Mouse (Mus musculus) CH12.LX (cell line): Measurements from ENCODE around the gene Mybpc3. TPM values are rescaled to one million over a fixed set of nuclear protein-coding genes. Genes with fewer than 3 reads are reported as not detected.

ENCODE experiments used
- DNase-seq: peaks from one replicate; pipeline ENCODE4 v3.0.0-alpha.2; 2013; ENCODE audit errors: extremely low read depth
- H3K27ac ChIP-seq: 2 replicates; pipeline ENCODE4 v1.5.1; 2012; ENCODE audit warnings: low read depth, mild to moderate bottlenecking, control low read depth, moderate library complexity; ENCODE audit not compliant: insufficient read depth
- H3K27me3 ChIP-seq: replicated peaks from 2 replicates; pipeline ENCODE3; 2012; ENCODE audit warnings: inconsistent platforms
- H3K36me3 ChIP-seq, 2 experiments: replicated peaks in 1 of 2; 2 replicates each; pipeline versions ENCODE3 to v1.6.1; 2012; ENCODE audit warnings: inconsistent platforms in 1 of 2, low read length in 1 of 2, mild to moderate bottlenecking in 1 of 2, mixed read lengths in 1 of 2, moderate library complexity in 1 of 2; ENCODE audit not compliant: control insufficient read depth in 1 of 2, insufficient read depth in 1 of 2
- H3K4me1 ChIP-seq, 2 experiments: 2 replicates each; pipeline ENCODE4 v1.6.1; 2012; ENCODE audit warnings: inconsistent platforms in 1 of 2, moderate library complexity in 1 of 2; ENCODE audit not compliant: insufficient read depth in 2 of 2, control insufficient read depth in 1 of 2
- H3K4me2 ChIP-seq: 2 replicates; pipeline ENCODE4 v1.6.1; 2012; ENCODE audit warnings: low read depth, mild to moderate bottlenecking, control low read depth; ENCODE audit not compliant: poor library complexity, insufficient read depth, severe bottlenecking
- H3K4me3 ChIP-seq, 3 experiments: fragments of 150-350 bp in 1 of 3; sonication (generic) in 1 of 3; replicated peaks in 1 of 3; 2 replicates each; pipeline versions ENCODE3 to v1.5.1; 2011 to 2012; ENCODE audit warnings: low read depth in 2 of 3, low read length in 2 of 3, mild to moderate bottlenecking in 2 of 3, moderate library complexity in 2 of 3, control low read depth in 1 of 3, improper control_type of control experiment in 1 of 3, inconsistent platforms in 1 of 3, mixed read lengths in 1 of 3; ENCODE audit not compliant: poor library complexity in 1 of 3
- H3K79me2 ChIP-seq: replicated peaks from 2 replicates; pipeline ENCODE4 v1.6.1; 2012; ENCODE audit warnings: mild to moderate bottlenecking, moderate library complexity; ENCODE audit not compliant: control insufficient read depth, poor library complexity, insufficient read depth, severe bottlenecking; ENCODE audit errors: extremely low read depth
- H3K9ac ChIP-seq: 2 replicates; pipeline ENCODE4 v1.6.1; 2012; ENCODE audit warnings: low read depth, mild to moderate bottlenecking, control low read depth, moderate library complexity; ENCODE audit not compliant: insufficient read depth
- H3K9me3 ChIP-seq: replicated peaks from 2 replicates; pipeline ENCODE3; 2012; ENCODE audit warnings: low read length, inconsistent platforms, mixed read lengths
- BHLHE40 ChIP-seq: IDR thresholded peaks from 2 replicates; pipeline ENCODE4 v1.6.1; 2011; ENCODE audit warnings: mild to moderate bottlenecking, low read depth, low read length, improper control_type of control experiment
- CHD1 ChIP-seq: IDR thresholded peaks from 2 replicates; pipeline ENCODE4 v1.6.1; 2012; ENCODE audit warnings: low read depth, low read length, improper control_type of control experiment, inconsistent platforms
- CHD2 ChIP-seq: IDR thresholded peaks from 2 replicates; pipeline ENCODE4 v1.6.1; 2011; ENCODE audit warnings: low read length, improper control_type of control experiment
- CTCF ChIP-seq, 2 experiments: IDR thresholded peaks in 1 of 2; conservative IDR thresholded peaks in 1 of 2; 2 replicates each; pipeline ENCODE4 v1.5.1; 2011 to 2012; ENCODE audit warnings: low read depth in 2 of 2, low read length in 2 of 2, improper control_type of control experiment in 1 of 2, inconsistent platforms in 1 of 2, mild to moderate bottlenecking in 1 of 2, moderate library complexity in 1 of 2
- E2F4 ChIP-seq: IDR thresholded peaks from 2 replicates; pipeline ENCODE4 v1.6.1; 2011; ENCODE audit warnings: low read depth, low read length, improper control_type of control experiment; ENCODE audit not compliant: insufficient replicate concordance
- ETS1 ChIP-seq: conservative IDR thresholded peaks from 2 replicates; pipeline ENCODE4 v1.6.1; 2012; ENCODE audit warnings: low read depth, mild to moderate bottlenecking, inconsistent platforms, low read length, improper control_type of control experiment, moderate library complexity
- GABPA ChIP-seq: IDR thresholded peaks from 2 replicates; pipeline ENCODE4 v1.6.1; 2012; ENCODE audit warnings: low read depth, low read length, improper control_type of control experiment, inconsistent platforms; ENCODE audit not compliant: insufficient replicate concordance
- IRF4 ChIP-seq: IDR thresholded peaks from 2 replicates; pipeline ENCODE4 v1.6.1; 2014; ENCODE audit warnings: low read depth, mild to moderate bottlenecking, inconsistent platforms, low read length, improper control_type of control experiment
- JUN ChIP-seq: IDR thresholded peaks from 2 replicates; pipeline ENCODE4 v1.6.1; 2011; ENCODE audit warnings: low read depth, mild to moderate bottlenecking, low read length, improper control_type of control experiment, moderate library complexity; ENCODE audit not compliant: insufficient read depth
- KAT2A ChIP-seq: IDR thresholded peaks from 2 replicates; pipeline ENCODE4 v1.6.1; 2012; ENCODE audit warnings: low read length, improper control_type of control experiment, inconsistent platforms; ENCODE audit not compliant: insufficient replicate concordance
- MAZ ChIP-seq: IDR thresholded peaks from 2 replicates; pipeline ENCODE4 v1.6.1; 2012; ENCODE audit warnings: low read depth, mild to moderate bottlenecking, inconsistent platforms, low read length, improper control_type of control experiment, moderate library complexity
- MEF2A ChIP-seq: IDR thresholded peaks from 2 replicates; pipeline ENCODE4 v1.6.1; 2014; ENCODE audit warnings: low read depth, mild to moderate bottlenecking, inconsistent platforms, low read length, improper control_type of control experiment, borderline replicate concordance
- MXI1 ChIP-seq: IDR thresholded peaks from 2 replicates; pipeline ENCODE4 v1.6.1; 2011; ENCODE audit warnings: mild to moderate bottlenecking, low read depth, low read length, improper control_type of control experiment
- MYC ChIP-seq: IDR thresholded peaks from 2 replicates; pipeline ENCODE4 v1.6.1; 2011; ENCODE audit warnings: low read depth, mild to moderate bottlenecking, improper control_type of control experiment, low read length
- NELFE ChIP-seq: IDR thresholded peaks from 2 replicates; pipeline ENCODE4 v1.6.1; 2011; ENCODE audit warnings: low read depth, low read length, improper control_type of control experiment
- NRF1 ChIP-seq: IDR thresholded peaks from 2 replicates; pipeline ENCODE4 v1.6.1; 2014; ENCODE audit warnings: low read depth, mild to moderate bottlenecking, inconsistent platforms, low read length, improper control_type of control experiment, moderate library complexity
- POLR2AphosphoS2 ChIP-seq: IDR thresholded peaks from 2 replicates; pipeline ENCODE4 v1.6.1; 2011; ENCODE audit warnings: low read depth, low read length, improper control_type of control experiment
- RAD21 ChIP-seq: IDR thresholded peaks from 2 replicates; pipeline ENCODE4 v1.6.1; 2011; ENCODE audit warnings: low read depth, mild to moderate bottlenecking, low read length, improper control_type of control experiment, moderate library complexity
- SIN3A ChIP-seq: IDR thresholded peaks from 2 replicates; pipeline ENCODE4 v1.6.1; 2012; ENCODE audit warnings: low read length, improper control_type of control experiment, inconsistent platforms
- SMC3 ChIP-seq: IDR thresholded peaks from 2 replicates; pipeline ENCODE4 v1.6.1; 2011; ENCODE audit warnings: low read depth, low read length, improper control_type of control experiment
- TBP ChIP-seq: conservative IDR thresholded peaks from 2 replicates; pipeline ENCODE4 v1.6.1; 2011; ENCODE audit warnings: low read depth, low read length, improper control_type of control experiment
- TCF12 ChIP-seq: IDR thresholded peaks from 2 replicates; pipeline ENCODE4 v1.6.1; 2014; ENCODE audit warnings: low read depth, mild to moderate bottlenecking, inconsistent platforms, low read length, improper control_type of control experiment
- USF1 ChIP-seq: IDR thresholded peaks from 2 replicates; pipeline ENCODE4 v1.6.1; 2014; ENCODE audit warnings: low read depth, mild to moderate bottlenecking, inconsistent platforms, low read length, improper control_type of control experiment
- ZC3H11A ChIP-seq: IDR thresholded peaks from 2 replicates; pipeline ENCODE4 v1.6.1; 2012; ENCODE audit warnings: low read depth, mild to moderate bottlenecking, inconsistent platforms, low read length, improper control_type of control experiment
- ZKSCAN1 ChIP-seq: IDR thresholded peaks from 2 replicates; pipeline ENCODE4 v1.6.1; 2012; ENCODE audit warnings: low read depth, inconsistent platforms, low read length, improper control_type of control experiment, borderline replicate concordance
- dilution Hi-C: fragments of 300-500 bp; cut with MboI; formaldehyde crosslinking; loops from 2 replicates; pipeline ENCODE4 v1.14.3; 2020; ENCODE audit warnings: low sequenced_read_pairs; ENCODE audit not compliant: extremely low pct_unique_long_range_greater_than_20kb, extremely low pct_ligation_motif_present
- in situ Hi-C: fragments of 300-500 bp; cut with MboI; formaldehyde crosslinking; loops from 3 replicates; pipeline ENCODE4 v1.14.3; 2019; ENCODE audit warnings: low sequenced_read_pairs, low pct_ligation_motif_present, low pct_unique_long_range_greater_than_20kb, mixed read lengths
- polyA plus RNA-seq: library from polyadenylated mRNA; unstranded; fragments of >175 nt; gene quantifications from 2 replicates; pipeline ENCODE4 v1.2.1, GENCODE M21; 2012; ENCODE audit warnings: low read depth; ENCODE audit not compliant: insufficient read length
- total RNA-seq, 2 experiments: library from RNA; depleted of rRNA; stranded (reverse); fragments of 300-350 nt in 1 of 2; fragments of >200 nt in 1 of 2; gene quantifications; 2 replicates each; pipeline ENCODE4 v1.2.3; 2012 to 2014

The Mybpc3 gene
- total and polyA plus RNA-seq, 3 experiments, result 0.04 to 0.27 (median 0.07) TPM

GRCm38 (mm10) chr2:91101124-91101740, 16.7 kb upstream of the Mybpc3 start:
- Histone ChIP-seq H3K79me2 (peaks cover 25% of the 10 kb centered on the region), H3K9me3 (no peaks in the 10 kb centered on the region), H3K27ac (no peak overlapping the region), H3K9ac (0 out of 2 replicates have a peak overlapping the region, but pooled peaks have one; percentile 15), H3K4me1 (peaks cover 10 to 40% of the 10 kb centered on the region in 2 experiments), H3K36me3 (peaks cover 51 to 74% of the 10 kb centered on the region in 2 experiments), H3K4me3 (no peak overlapping the region), H3K4me2 (no peak overlapping the region), H3K27me3 (no peaks in the 10 kb centered on the region)
- TF ChIP-seq ZKSCAN1 (no peak), ZC3H11A (peak; percentile 85), NELFE (peak; percentile 36; the same call in 1 of the 2 replicates), USF1 (no peak), IRF4 (peak; percentile 33; the same call in 1 of the 2 replicates), MEF2A (0 out of 2 replicates have a peak, but pooled peaks have one; percentile 12), TCF12 (0 out of 2 replicates have a peak, but pooled peaks have one; percentile 14), ETS1 (no peak), SIN3A (no peak), JUN (no peak), CHD1 (no peak), SMC3 (peak; percentile 99), MXI1 (no peak), CTCF (conservative IDR thresholded peaks at IDR 0.05 in 1 of 2, IDR thresholded peaks at IDR 0.05 in 1 of 2; ENCODE audit: low read depth in 2 of 2, low read length in 2 of 2) (peak; percentile 76 to 99), MYC (peak; percentile 33; the same call in 1 of the 2 replicates), GABPA (no peak), BHLHE40 (no peak)
- dilution Hi-C loops, result no loop called here
- peak; percentile 89 for DNase-seq
- in situ Hi-C loops, result no loop called here

GRCm38 (mm10) chr2:91108156-91108555, 9.8 kb upstream of the Mybpc3 start:
- in situ Hi-C loops (no loop called here), dilution Hi-C loops (no loop called here)
- Histone ChIP-seq H3K4me3 (no peak overlapping the region), H3K36me3 (peaks cover 80 to 95% of the 10 kb centered on the region in 2 experiments), H3K4me1 (0 out of 4 replicates have a peak, but pooled peaks cover 0 to 3% of the 10 kb centered on the region in 2 experiments), H3K4me2 (no peak overlapping the region), H3K9me3 (no peaks in the 10 kb centered on the region), H3K9ac (no peak overlapping the region), H3K27me3 (no peaks in the 10 kb centered on the region), H3K79me2 (peaks cover 16% of the 10 kb centered on the region), H3K27ac (no peak overlapping the region)
- TF ChIP-seq TBP, result no peak
- TF ChIP-seq E2F4, result no peak
- TF ChIP-seq ETS1, result no peak
- TF ChIP-seq MYC, result no peak
- no peak for TF ChIP-seq CTCF (conservative IDR thresholded peaks at IDR 0.05 in 1 of 2, IDR thresholded peaks at IDR 0.05 in 1 of 2; ENCODE audit: low read depth in 2 of 2, low read length in 2 of 2)
- TF ChIP-seq NELFE, result no peak
- no peak for TF ChIP-seq CHD2
- TF ChIP-seq NRF1, result no peak
- TF ChIP-seq RAD21, result no peak
- no peak for TF ChIP-seq IRF4
- TF ChIP-seq JUN, result no peak
- no peak for TF ChIP-seq SMC3
- TF ChIP-seq POLR2AphosphoS2, result no peak
- no peak for TF ChIP-seq KAT2A
- TF ChIP-seq MAZ, result no peak
- DNase-seq, result no peak
